Mouse (Mus musculus): ENCODE results near the gene Cers2. TPM values are rescaled to one million over a fixed set of nuclear protein-coding genes. Genes with fewer than 3 reads are reported as not detected.
A peak's percentile ranks its signal among the peaks of the same experiment; 100 is the strongest.

Gene Cers2
- total and polyA plus RNA-seq, 2 experiments from 2014 or later = 58.5 to 82.5 TPM

GRCm38 (mm10) chr3:95282381-95282864 lies 32.2 kb upstream of the Cers2 start:
- Histone ChIP-seq H3K9me3 (ENCODE audit: low read length) (no peaks in the 10 kb centered on the region), H3K4me3 (ENCODE audit: low read depth, low read length) (peak overlapping the region; percentile 73), H3K4me1 (ENCODE audit: insufficient read depth, low read length) (peaks cover 9% of the 10 kb centered on the region; the same call in 1 of the 2 replicates), H3K27ac (ENCODE audit: low read depth, low read length) (peak overlapping the region; percentile 87), H3K27me3 (ENCODE audit: insufficient read depth, low read length) (no peaks in the 10 kb centered on the region), H3K9ac (replicated peaks; ENCODE audit: low read length, poor library complexity, severe bottlenecking) (peak overlapping the region; percentile 80), H3K36me3 (ENCODE audit: insufficient read depth, low read length) (no peaks in the 10 kb centered on the region), H3K4me2 (ENCODE audit: low read depth, low read length, poor library complexity, severe bottlenecking) (peak overlapping the region; percentile 93)
- no peak for TF ChIP-seq CTCF (IDR thresholded peaks at IDR 0.05)
- ATAC-seq (ENCODE audit: low FRiP score) (no peak), DNase-seq (ENCODE audit: low spot score) (peak; percentile 39)
- under 1% methylated on average over 11 of the region's 11 CpGs for WGBS

GRCm38 (mm10) chr3:95282865-95283588 lies 31.6 kb upstream of the Cers2 start:
- Histone ChIP-seq H3K4me3 (ENCODE audit: low read depth, low read length) (peak overlapping the region; percentile 73), H3K9ac (replicated peaks; ENCODE audit: low read length, poor library complexity, severe bottlenecking) (peak overlapping the region; percentile 80), H3K27ac (ENCODE audit: low read depth, low read length) (peak overlapping the region; percentile 87), H3K9me3 (ENCODE audit: low read length) (no peaks in the 10 kb centered on the region), H3K36me3 (ENCODE audit: insufficient read depth, low read length) (peaks cover 3% of the 10 kb centered on the region; the same call in 1 of the 2 replicates), H3K27me3 (ENCODE audit: insufficient read depth, low read length) (no peaks in the 10 kb centered on the region), H3K4me1 (ENCODE audit: insufficient read depth, low read length) (peaks cover 9% of the 10 kb centered on the region; the same call in 1 of the 2 replicates), H3K4me2 (ENCODE audit: low read depth, low read length, poor library complexity, severe bottlenecking) (peak overlapping the region; percentile 93)
- ATAC-seq (ENCODE audit: low FRiP score) (peak; percentile 55), DNase-seq (ENCODE audit: low spot score) (peak; percentile 88)
- TF ChIP-seq CTCF (IDR thresholded peaks at IDR 0.05) = peak; percentile 55
- WGBS = under 1% methylated on average over 51 of the region's 51 CpGs

DNA sequence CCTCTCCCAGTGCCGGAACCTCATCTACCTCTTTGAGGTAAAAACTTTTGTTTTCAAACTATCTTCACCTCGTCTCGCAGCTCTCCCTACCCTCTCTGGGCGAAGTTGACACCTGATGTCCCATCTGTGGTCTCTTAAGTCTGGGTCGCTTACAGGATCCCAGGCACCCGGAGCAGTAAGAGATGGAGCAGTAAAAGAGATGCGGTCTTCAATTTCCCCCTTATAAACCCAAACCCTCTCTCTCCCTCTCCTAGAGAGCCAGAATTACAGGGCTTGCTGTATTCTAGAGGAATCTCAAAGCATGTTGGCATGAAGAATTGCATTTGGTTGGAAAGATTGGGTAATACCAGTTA lies 31.0 kb upstream of the Cers2 start:
- ATAC-seq (ENCODE audit: low FRiP score) (no peak), DNase-seq (ENCODE audit: low spot score) (no peak)
- H3K27me3 ChIP-seq (ENCODE audit: insufficient read depth, low read length) = no peaks in the 10 kb centered on the region
- H3K27ac ChIP-seq (ENCODE audit: low read depth, low read length) = peak overlapping the region; percentile 87
- peak overlapping the region; percentile 73 for H3K4me3 ChIP-seq (ENCODE audit: low read depth, low read length)
- WGBS = 1% methylated on average over 7 of the region's 7 CpGs
- H3K9ac ChIP-seq (replicated peaks; ENCODE audit: low read length, poor library complexity, severe bottlenecking) = peak overlapping the region; percentile 80
- TF ChIP-seq CTCF (IDR thresholded peaks at IDR 0.05) = no peak
- H3K36me3 ChIP-seq (ENCODE audit: insufficient read depth, low read length) = peaks cover 7% of the 10 kb centered on the region; the same call in 1 of the 2 replicates
- H3K4me2 ChIP-seq (ENCODE audit: low read depth, low read length, poor library complexity, severe bottlenecking) = peak overlapping the region; percentile 93
- no peaks in the 10 kb centered on the region for H3K9me3 ChIP-seq (ENCODE audit: low read length)
- peaks cover 9% of the 10 kb centered on the region; the same call in 1 of the 2 replicates for H3K4me1 ChIP-seq (ENCODE audit: insufficient read depth, low read length)

GRCm38 (mm10) chr3:95284062-95284461 lies 30.5 kb upstream of the Cers2 start:
- WGBS = 10% methylated on average over 1 of the region's 1 CpGs
- H3K4me1 ChIP-seq (ENCODE audit: insufficient read depth, low read length) = peaks cover 9% of the 10 kb centered on the region; the same call in 1 of the 2 replicates
- ATAC-seq (ENCODE audit: low FRiP score) (no peak), DNase-seq (ENCODE audit: low spot score) (no peak)
- peak overlapping the region; percentile 80; the same call in 1 of the 2 replicates for H3K9ac ChIP-seq (replicated peaks; ENCODE audit: low read length, poor library complexity, severe bottlenecking)
- H3K9me3 ChIP-seq (ENCODE audit: low read length) = no peaks in the 10 kb centered on the region
- peak overlapping the region; percentile 87; the same call in 1 of the 2 replicates for H3K27ac ChIP-seq (ENCODE audit: low read depth, low read length)
- no peaks in the 10 kb centered on the region for H3K27me3 ChIP-seq (ENCODE audit: insufficient read depth, low read length)
- peaks cover 8% of the 10 kb centered on the region; the same call in 1 of the 2 replicates for H3K36me3 ChIP-seq (ENCODE audit: insufficient read depth, low read length)
- TF ChIP-seq CTCF (IDR thresholded peaks at IDR 0.05) = no peak
- peak overlapping the region; percentile 93 for H3K4me2 ChIP-seq (ENCODE audit: low read depth, low read length, poor library complexity, severe bottlenecking)
- peak overlapping the region; percentile 73 for H3K4me3 ChIP-seq (ENCODE audit: low read depth, low read length)

- H3K27ac ChIP-seq (ENCODE audit: low read depth, low read length) = no peak overlapping the region
- no peak overlapping the region for H3K4me3 ChIP-seq (ENCODE audit: low read depth, low read length)
- H3K9me3 ChIP-seq (ENCODE audit: low read length) = no peaks in the 10 kb centered on the region
- TF ChIP-seq CTCF (IDR thresholded peaks at IDR 0.05) = no peak
- no peak for ATAC-seq (ENCODE audit: low FRiP score)
- no peak for DNase-seq (ENCODE audit: low spot score)
- H3K4me2 ChIP-seq (ENCODE audit: low read depth, low read length, poor library complexity, severe bottlenecking) = peak overlapping the region; percentile 93; the same call in 1 of the 2 replicates
- no peaks in the 10 kb centered on the region for H3K27me3 ChIP-seq (ENCODE audit: insufficient read depth, low read length)
- H3K9ac ChIP-seq (replicated peaks; ENCODE audit: low read length, poor library complexity, severe bottlenecking) = 0 out of 2 replicates have a peak overlapping the region, but pooled peaks have one; percentile 4
- 90% methylated on average over 12 of the region's 12 CpGs for WGBS
- peaks cover 8% of the 10 kb centered on the region; the same call in 1 of the 2 replicates for H3K36me3 ChIP-seq (ENCODE audit: insufficient read depth, low read length)
- peaks cover 9% of the 10 kb centered on the region; the same call in 1 of the 2 replicates for H3K4me1 ChIP-seq (ENCODE audit: insufficient read depth, low read length)
Measured at GRCm38 (mm10) chr3:95284501-95285281, 29.9 kb upstream of the Cers2 start.

All from midbrain, postnatal 0 days (tissue).